Mouse (Mus musculus): ENCODE measurements around the gene Pde9a. TPM values are rescaled to one million over a fixed set of nuclear protein-coding genes. Genes with fewer than 3 reads are reported as not detected.

The Pde9a gene
- not detected for polyA plus RNA-seq (2017; shearing (Covaris generic))

DNA sequence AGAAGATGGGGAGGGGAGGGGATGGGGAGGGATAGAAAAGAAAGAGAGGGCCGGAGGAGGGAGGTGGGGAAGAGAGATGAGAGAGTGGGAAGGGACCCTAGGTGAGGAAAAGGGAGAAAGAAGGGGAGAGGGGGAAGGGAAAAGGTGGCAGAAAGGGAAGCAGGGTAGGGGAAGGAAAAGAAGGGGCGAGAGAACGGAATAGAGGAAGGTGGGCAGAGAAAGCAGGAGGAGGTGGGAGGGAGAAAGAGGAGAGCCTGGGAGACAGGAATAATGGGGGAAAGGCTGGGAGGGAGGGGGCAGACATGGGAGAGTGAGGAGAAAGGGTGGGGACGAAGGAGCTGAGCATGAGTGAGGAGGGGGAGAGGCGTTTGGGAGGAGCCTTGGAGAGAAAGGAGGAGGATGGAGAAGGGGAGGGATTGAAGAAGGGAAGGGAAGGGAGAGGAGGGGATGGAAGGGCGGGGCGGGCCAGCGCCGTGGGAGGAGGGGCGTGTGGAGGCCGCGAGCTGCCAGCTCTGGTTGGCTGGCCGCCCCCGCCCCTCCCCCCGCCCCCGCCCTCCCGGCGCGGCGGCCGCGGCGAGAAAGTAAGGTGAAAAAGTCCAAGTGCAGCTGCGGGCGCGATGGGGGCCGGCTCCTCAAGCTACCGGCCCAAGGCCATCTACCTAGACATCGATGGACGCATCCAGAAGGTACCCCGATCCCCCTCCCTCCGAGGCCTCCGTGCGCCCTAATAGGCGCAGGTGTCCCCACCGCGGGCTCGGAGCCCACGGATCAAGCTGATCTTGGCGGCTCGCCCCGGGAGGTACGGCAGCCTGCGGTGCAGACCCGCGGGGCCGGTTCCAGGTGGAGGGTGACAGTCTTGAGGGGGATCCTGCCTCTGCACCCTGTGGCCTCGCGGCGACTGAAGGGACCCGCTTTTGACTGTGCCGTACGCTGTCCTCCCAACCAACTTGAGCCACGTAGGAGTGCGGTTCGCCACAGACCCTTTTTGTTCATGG is at the start of gene Pde9a:
Gene Pde9a, plus strand, starts transcription at position 540 of the 995 bp plus-strand sequence.

DNA sequence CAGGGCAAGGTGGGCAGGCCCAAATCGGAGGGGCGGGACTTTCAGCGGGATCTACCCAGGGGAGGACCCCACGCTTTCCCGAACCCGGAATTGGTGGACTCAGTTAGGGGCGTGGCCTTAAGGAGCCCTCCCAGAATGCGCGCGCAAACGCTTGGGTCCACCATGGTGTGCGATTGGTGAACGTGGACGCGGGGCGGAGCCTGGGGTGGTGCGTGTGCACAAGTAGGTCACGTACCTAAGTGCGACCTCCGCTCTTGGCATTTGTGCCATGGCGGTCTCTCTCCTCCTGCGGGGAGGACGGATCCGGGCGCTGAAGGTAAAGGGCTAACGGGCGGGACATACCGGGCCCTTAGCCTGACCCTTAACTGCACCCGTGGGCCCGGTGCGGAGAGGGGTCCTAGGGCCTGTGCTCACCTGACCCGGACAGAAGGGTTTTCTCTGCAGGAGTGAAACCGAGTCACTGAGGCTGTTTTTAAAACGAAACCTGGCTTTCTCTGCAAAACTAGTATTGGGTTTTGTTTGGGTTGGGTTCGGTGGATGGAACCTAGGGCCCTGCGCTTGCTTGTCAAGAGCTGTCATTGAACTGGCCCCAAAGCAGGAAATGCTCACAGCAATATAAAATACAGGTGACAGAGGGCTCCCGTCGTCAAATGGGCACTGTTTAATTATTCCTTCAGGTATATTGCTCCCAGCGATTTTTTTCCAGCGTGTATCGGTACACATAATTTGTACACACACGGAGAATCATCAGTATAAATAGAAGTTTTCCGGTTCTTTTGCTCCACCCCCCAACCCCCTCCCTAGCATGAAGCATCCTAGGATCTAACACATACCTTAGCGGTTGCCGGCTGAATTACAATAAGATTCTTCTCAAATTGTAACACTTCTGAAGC is 134.2 kb downstream of the Pde9a start, which contains the start of the genes Wdr4 and Ndufv3:
Gene Wdr4, minus strand, starts transcription at position 35 of the 893 bp plus-strand sequence.
Gene Ndufv3, plus strand, starts transcription at position 170 of the 893 bp plus-strand sequence.

Other genes starting within 250 kb of the Pde9a start
- gene Tff2, start 241.9 kb upstream of the Pde9a start, polyA plus RNA-seq (2017; shearing (Covaris generic)): under 1 TPM in 1 of 2 experiments, not detected in 1; 0.31 TPM
- 1 to 10 TPM in 1 of 2 experiments, not detected in 1; 1.2 TPM for gene Tff1, start 220.9 kb upstream of the Pde9a start, polyA plus RNA-seq (2017; shearing (Covaris generic))
- under 1 TPM; 0.55 to 0.82 TPM for gene Tmprss3, start 187.2 kb upstream of the Pde9a start, polyA plus RNA-seq (2017; shearing (Covaris generic))
- 100 to 1,000 TPM; 196 to 247 TPM for gene Ubash3a, start 178.3 kb upstream of the Pde9a start, polyA plus RNA-seq (2017; shearing (Covaris generic))
- gene Rsph1, start 108.8 kb upstream of the Pde9a start, polyA plus RNA-seq (2017; shearing (Covaris generic)): 1 to 10 TPM; 1.1 to 1.8 TPM
- gene Slc37a1, start 99.4 kb upstream of the Pde9a start, polyA plus RNA-seq (2017; shearing (Covaris generic)): 10 to 100 TPM; 30.5 to 43.1 TPM
- gene Wdr4, start 133.8 kb downstream of the Pde9a start, polyA plus RNA-seq (2017; shearing (Covaris generic)): 10 to 100 TPM; 13.7 to 21.4 TPM
- gene Ndufv3, start 133.9 kb downstream of the Pde9a start, polyA plus RNA-seq (2017; shearing (Covaris generic)): 100 to 1,000 TPM; 267 to 317 TPM
- gene Pknox1, start 178.5 kb downstream of the Pde9a start, polyA plus RNA-seq (2017; shearing (Covaris generic)): 10 to 100 TPM; 33.3 to 43.5 TPM